Mouse (Mus musculus) left cerebral cortex, postnatal 36 days (tissue): ENCODE measurements around the gene Hist1h4h. TPM values are rescaled to one million over a fixed set of nuclear protein-coding genes. Genes with fewer than 3 reads are reported as not detected.
"Not testable (repeated sequence)": the region's sequence is repeated elsewhere in the genome, so short reads cannot be mapped to it uniquely, and the experiment has no call there.

ENCODE experiments used
- DNase-seq, 2 experiments: peaks; one replicate each; pipeline ENCODE4 v3.0.0; 2021 to 2022; ENCODE audit warnings: low spot score in 2 of 2, mixed read lengths in 1 of 2
- intact Hi-C: fragments of 180-260 bp; cut with DNase I; formaldehyde crosslinking; loops from one replicate; pipeline ENCODE4 v1.15.1; 2025
- total RNA-seq, 2 experiments: library from RNA; stranded (reverse); gene quantifications; 2 replicates each; pipeline ENCODE4 v1.2.3; 2021

Gene Hist1h4h
- total RNA-seq, 2 experiments from 2014 or later = 319 to 326 TPM

GRCm38 (mm10) chr13:23530181-23530900, 509 bp upstream of the Hist1h4h start:
- DNase-seq = peak; percentile 55 to 66
- intact Hi-C loops = loop anchor here (5.0 to 10.0 kb wide), 3 partner anchors 52 to 1816 kb away; partner anchors contain the start of genes Hist1h2ag, Hist1h2ai, Hist1h2bj and Hist1h2bl

- intact Hi-C loops = loop anchor here (5.0 to 10.0 kb wide), 3 partner anchors 50 to 1818 kb away; partner anchors contain the start of genes Hist1h2ag, Hist1h2ai, Hist1h2bj and Hist1h2bl
- no peak for DNase-seq
These were observed 1.6 kb downstream of the Hist1h4h start for GRCm38 (mm10) chr13:23532262-23533075.

GRCm38 (mm10) chr13:23533560-23534367, 2.9 kb downstream of the Hist1h4h start, which contains the start of gene Hist1h2af:
Gene Hist1h2af, plus strand, starts transcription at chr13:23533906.
- peak; percentile 67 to 73 for DNase-seq
- intact Hi-C loops = loop anchor here (5.0 to 10.0 kb wide), 3 partner anchors 49 to 1819 kb away; partner anchors contain the start of genes Hist1h2ag, Hist1h2ai, Hist1h2bj and Hist1h2bl

- DNase-seq = no peak
- intact Hi-C loops = loop anchor here (5.0 to 10.0 kb wide), 3 partner anchors 48 to 1820 kb away; partner anchors contain the start of genes Hist1h2ag, Hist1h2ai, Hist1h2bj and Hist1h2bl
These were observed 3.7 kb downstream of the Hist1h4h start for GRCm38 (mm10) chr13:23534368-23535131.

GRCm38 (mm10) chr13:23535137-23536075, 4.6 kb downstream of the Hist1h4h start, which contains the start of gene Hist1h3g:
Gene Hist1h3g, plus strand, starts transcription at chr13:23535422.
- intact Hi-C loops = loop anchor here (10.0 kb wide), 1 partner anchor 1821 kb away; the partner anchor contains the start of genes Hist1h2ai, Hist1h2bl and Hist1h3h
- peak; percentile 86 to 89 for DNase-seq

- intact Hi-C loops = loop anchor here (10.0 kb wide), 1 partner anchor 1821 kb away; the partner anchor contains the start of genes Hist1h2ai, Hist1h2bl and Hist1h3h
- DNase-seq = no peak
These were observed 5.4 kb downstream of the Hist1h4h start for GRCm38 (mm10) chr13:23536076-23536822.

GRCm38 (mm10) chr13:23537006-23537710, 6.3 kb downstream of the Hist1h4h start:
- intact Hi-C loops = loop anchor here (10.0 kb wide), 1 partner anchor 1822 kb away; the partner anchor contains the start of genes Hist1h2ai, Hist1h2bl and Hist1h3h
- DNase-seq = no peak

GRCm38 (mm10) chr13:23538249-23538648, 7.4 kb downstream of the Hist1h4h start:
- intact Hi-C loops = loop anchor here (10.0 kb wide), 1 partner anchor 1823 kb away; the partner anchor contains the start of genes Hist1h2ai, Hist1h2bl and Hist1h3h
- DNase-seq = no peak

- intact Hi-C loops = loop anchor here (10.0 kb wide), 1 partner anchor 1825 kb away; the partner anchor contains the start of genes Hist1h2ai, Hist1h2bl and Hist1h3h
- DNase-seq = not testable (repeated sequence)
These were observed 9.0 kb downstream of the Hist1h4h start for GRCm38 (mm10) chr13:23539821-23540220.

- intact Hi-C loops = no loop called here
- DNase-seq = no peak
These were observed 10.6 kb downstream of the Hist1h4h start for GRCm38 (mm10) chr13:23541497-23541896.

- intact Hi-C loops, DNase-seq: not testable (repeated sequence)
These were observed 11.6 kb downstream of the Hist1h4h start for GRCm38 (mm10) chr13:23542225-23542980.

- peak; percentile 68 to 71 for DNase-seq
- intact Hi-C loops = not testable (repeated sequence)
These were observed 12.3 kb downstream of the Hist1h4h start, which contains the start of gene Hist1h2bh for GRCm38 (mm10) chr13:23542999-23543607. Gene Hist1h2bh, minus strand, starts transcription at chr13:23543392.

- intact Hi-C loops = no loop called here
- DNase-seq = peak; percentile 73 to 76
These were observed 13.3 kb downstream of the Hist1h4h start, which contains the start of gene Hist1h3f for GRCm38 (mm10) chr13:23543965-23544786. Gene Hist1h3f, plus strand, starts transcription at chr13:23544052.
